Mouse (Mus musculus) heart, adult 2 months (tissue): ENCODE measurements around the gene Gm20503.

ENCODE experiments used
- CTCF ChIP-seq: fragments of 200-600 bp; IDR thresholded peaks from 2 replicates; pipeline ENCODE4 v1.8.1; 2022; ENCODE audit warnings: antibody characterized with exemption, mild to moderate bottlenecking, moderate library complexity
- EP300 ChIP-seq: fragments of 200-500 bp; IDR thresholded peaks from 2 replicates; pipeline ENCODE4 v1.6.1; 2011; ENCODE audit warnings: low read depth, low read length, control low read depth; ENCODE audit not compliant: insufficient read depth
- POLR2A ChIP-seq: fragments of 200-500 bp; IDR thresholded peaks from 2 replicates; pipeline ENCODE4 v1.6.1; 2011; ENCODE audit warnings: mild to moderate bottlenecking, low read depth, low read length, control low read depth; ENCODE audit not compliant: insufficient read depth

- no peak for TF ChIP-seq CTCF
- no peak for TF ChIP-seq POLR2A
- no peak for TF ChIP-seq EP300
These were observed 6.2 kb downstream of the Gm20503 start for GRCm38 (mm10) chr4:59009186-59009585.
